Mouse (Mus musculus) liver, embryonic 15.5 days (tissue): Measurements from ENCODE around the gene Tmx2. TPM values are rescaled to one million over a fixed set of nuclear protein-coding genes. Genes with fewer than 3 reads are reported as not detected.

Source experiments
- ATAC-seq: fragments of 200-750 bp; cut with Nextera tagmentation; 2 replicates; pipeline ENCODE4 v1.8.0; 2017; ENCODE audit warnings: moderate number of reproducible peaks, mild to moderate bottlenecking, moderate library complexity; ENCODE audit not compliant: insufficient read depth
- H3K27ac ChIP-seq: fragments of 300-500 bp; sonication (generic); replicated peaks from 2 replicates; pipeline ENCODE4 v1.5.1; 2015; ENCODE audit warnings: mild to moderate bottlenecking, inconsistent platforms
- H3K27me3 ChIP-seq: fragments of 300-500 bp; sonication (generic); 2 replicates; pipeline ENCODE4 v1.6.1; 2015; ENCODE audit warnings: mild to moderate bottlenecking, inconsistent platforms
- H3K36me3 ChIP-seq: fragments of 300-500 bp; sonication (generic); replicated peaks from 2 replicates; pipeline ENCODE4 v1.6.1; 2015; ENCODE audit warnings: moderate library complexity, mild to moderate bottlenecking, inconsistent platforms
- H3K4me1 ChIP-seq: fragments of 300-500 bp; sonication (generic); replicated peaks from 2 replicates; pipeline ENCODE4 v1.6.1; 2015; ENCODE audit warnings: inconsistent platforms
- H3K4me2 ChIP-seq: fragments of 300-500 bp; sonication (generic); 2 replicates; pipeline ENCODE4 v1.6.1; 2015; ENCODE audit warnings: moderate library complexity, mild to moderate bottlenecking, inconsistent platforms
- H3K4me3 ChIP-seq: fragments of 300-500 bp; sonication (generic); replicated peaks from 2 replicates; pipeline ENCODE4 v1.5.1; 2015; ENCODE audit warnings: mild to moderate bottlenecking, inconsistent platforms
- H3K9ac ChIP-seq: fragments of 300-500 bp; sonication (generic); 2 replicates; pipeline ENCODE4 v1.6.1; 2015; ENCODE audit warnings: moderate library complexity, mild to moderate bottlenecking, inconsistent platforms
- H3K9me3 ChIP-seq: fragments of 300-500 bp; sonication (generic); replicated peaks from 2 replicates; pipeline ENCODE4 v1.6.1; 2016; ENCODE audit warnings: inconsistent platforms
- WGBS: fragments of 180-500 bp; shearing (Covaris S2); methylation state at CpG from one replicate; pipeline ENCODE4 v1.1.7; 2015; ENCODE audit warnings: mixed read lengths; ENCODE audit not compliant: insufficient replicate concordance; 5-methylcytosine and 5-hydroxymethylcytosine counted together
- polyA plus RNA-seq: library from polyadenylated mRNA; unstranded; fragments of >200 nt; fragmentation: Nextera tagmentation; extraction: Ambion mirVana; gene quantifications from 2 replicates; pipeline ENCODE4 v1.2.1, GENCODE M21; 2015

Gene Tmx2
- polyA plus RNA-seq, 1 experiment from 2014 or later: 71.2 TPM

- no peak for ATAC-seq
- Histone ChIP-seq H3K9ac (no peak overlapping the region), H3K4me1 (peaks cover 38% of the 10 kb centered on the region), H3K27me3 (no peaks in the 10 kb centered on the region), H3K9me3 (no peaks in the 10 kb centered on the region), H3K4me3 (no peak overlapping the region), H3K36me3 (peaks cover 23% of the 10 kb centered on the region), H3K4me2 (no peak overlapping the region), H3K27ac (0 out of 2 replicates have a peak overlapping the region, but pooled peaks have one; percentile 19)
- WGBS: 43% methylated on average over 3 of the region's 3 CpGs
These were observed 55.4 kb downstream of the Tmx2 start for GRCm38 (mm10) chr2:84623428-84624119.

DNA sequence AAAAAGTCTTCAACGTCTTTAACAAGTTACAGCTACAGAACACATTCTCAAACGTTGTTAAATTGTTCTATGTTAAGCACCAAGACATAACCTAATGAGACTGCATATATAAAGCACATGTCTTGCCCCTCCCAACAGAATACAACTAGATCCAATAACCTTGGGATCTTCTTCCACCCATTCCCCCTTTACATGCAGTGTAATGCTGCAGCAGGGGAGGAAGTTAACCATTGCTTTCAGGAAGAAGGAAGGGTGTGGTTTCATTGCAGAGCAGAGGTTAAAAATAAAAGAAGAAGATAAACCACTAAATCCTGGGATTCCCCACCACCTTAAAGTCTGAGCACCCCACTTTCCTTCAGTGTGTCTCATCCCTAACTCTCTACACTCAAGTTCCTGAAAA, 56.3 kb downstream of the Tmx2 start:
- Histone ChIP-seq H3K4me2 (no peak overlapping the region), H3K4me1 (peaks cover 34% of the 10 kb centered on the region), H3K27me3 (no peaks in the 10 kb centered on the region), H3K4me3 (no peak overlapping the region), H3K9me3 (no peaks in the 10 kb centered on the region), H3K36me3 (peaks cover 23% of the 10 kb centered on the region), H3K9ac (no peak overlapping the region), H3K27ac (0 out of 2 replicates have a peak overlapping the region, but pooled peaks have one; percentile 10)
- ATAC-seq: no peak
- WGBS: 56% methylated on average over 2 of the region's 2 CpGs

Other genes starting within 250 kb of the Tmx2 start
- gene Tfpi, start 202.4 kb downstream of the Tmx2 start, polyA plus RNA-seq: 14.2 and 15.6 TPM in 2 replicates
- gene Ctnnd1, start 28.4 kb downstream of the Tmx2 start, polyA plus RNA-seq: 12.4 and 13.1 TPM in 2 replicates
- 0.05 TPM in 2 replicates for gene Btbd18, start 20.1 kb downstream of the Tmx2 start, polyA plus RNA-seq
- 71.6 and 86.7 TPM in 2 replicates for gene Selenoh, start 8.4 kb downstream of the Tmx2 start, polyA plus RNA-seq
- gene Gm28635, start 1.1 kb downstream of the Tmx2 start, polyA plus RNA-seq: not detected in 2 replicates
- 18.7 and 21.1 TPM in 2 replicates for gene Med19, start 738 bp downstream of the Tmx2 start, polyA plus RNA-seq
- 17.3 and 18.4 TPM in 2 replicates for gene Zdhhc5, start 36.0 kb upstream of the Tmx2 start, polyA plus RNA-seq
- gene Clp1, start 48.2 kb upstream of the Tmx2 start, polyA plus RNA-seq: 53.9 and 59.7 TPM in 2 replicates
- gene Ypel4, start 54.9 kb upstream of the Tmx2 start, polyA plus RNA-seq: 66.9 and 75.7 TPM in 2 replicates
- gene Gm19426, start 64.5 kb upstream of the Tmx2 start, polyA plus RNA-seq: 1.4 and 1.5 TPM in 2 replicates
- 84.2 and 102 TPM in 2 replicates for gene Serping1, start 96.3 kb upstream of the Tmx2 start, polyA plus RNA-seq
- 533 and 556 TPM in 2 replicates for gene Ube2l6, start 119.7 kb upstream of the Tmx2 start, polyA plus RNA-seq
- 0.40 and 0.56 TPM in 2 replicates for gene Smtnl1, start 143.5 kb upstream of the Tmx2 start, polyA plus RNA-seq
- 33.3 and 37.0 TPM in 2 replicates for gene Timm10, start 147.9 kb upstream of the Tmx2 start, polyA plus RNA-seq
- gene Slc43a1, start 159.7 kb upstream of the Tmx2 start, polyA plus RNA-seq: 190 and 203 TPM in 2 replicates
- 0.09 TPM in 2 replicates for gene Rtn4rl2, start 207.6 kb upstream of the Tmx2 start, polyA plus RNA-seq